Mouse (Mus musculus): ENCODE measurements around the gene Mapk1ip1l. TPM values are rescaled to one million over a fixed set of nuclear protein-coding genes. Genes with fewer than 3 reads are reported as not detected.

Gene Mapk1ip1l
- polyA plus RNA-seq, 1 experiment from 2014 or later, result 60.8 TPM

DNA sequence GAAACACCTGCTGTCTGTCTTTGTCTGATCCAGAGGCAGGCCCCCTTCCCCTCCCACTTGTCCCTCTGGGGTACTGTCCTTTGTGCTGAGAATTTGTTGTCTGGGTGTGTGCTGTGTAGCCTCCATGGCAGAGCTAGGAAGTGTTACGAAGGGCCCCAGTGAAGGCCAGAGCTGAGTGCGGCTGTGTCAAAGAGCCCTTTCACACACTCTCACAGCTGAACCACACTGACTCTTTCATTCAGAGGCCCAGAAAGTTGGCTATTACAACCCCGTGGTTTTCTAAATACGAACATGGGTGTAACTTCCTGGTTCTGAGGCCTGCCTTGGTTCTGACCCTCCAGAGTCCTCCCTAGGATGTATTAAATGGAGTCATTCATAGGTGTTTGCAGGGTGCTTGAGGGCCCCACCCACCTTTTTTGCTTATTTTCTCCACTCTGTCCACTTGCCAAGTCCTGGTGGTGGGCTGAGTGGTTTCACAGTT is 43.8 kb downstream of the Mapk1ip1l start:
- 0 out of 2 replicates have a peak, but pooled peaks have one; percentile 62 for ATAC-seq
- Histone ChIP-seq H3K4me2 (replicated peaks) (no peak overlapping the region), H3K9me3 (no peaks in the 10 kb centered on the region), H3K9ac (replicated peaks) (no peak overlapping the region), H3K27me3 (no peaks in the 10 kb centered on the region), H3K4me3 (replicated peaks) (no peak overlapping the region), H3K27ac (no peak overlapping the region), H3K4me1 (replicated peaks) (no peaks in the 10 kb centered on the region), H3K36me3 (no peaks in the 10 kb centered on the region)
- 42% methylated on average over 4 of the region's 4 CpGs for WGBS

DNA sequence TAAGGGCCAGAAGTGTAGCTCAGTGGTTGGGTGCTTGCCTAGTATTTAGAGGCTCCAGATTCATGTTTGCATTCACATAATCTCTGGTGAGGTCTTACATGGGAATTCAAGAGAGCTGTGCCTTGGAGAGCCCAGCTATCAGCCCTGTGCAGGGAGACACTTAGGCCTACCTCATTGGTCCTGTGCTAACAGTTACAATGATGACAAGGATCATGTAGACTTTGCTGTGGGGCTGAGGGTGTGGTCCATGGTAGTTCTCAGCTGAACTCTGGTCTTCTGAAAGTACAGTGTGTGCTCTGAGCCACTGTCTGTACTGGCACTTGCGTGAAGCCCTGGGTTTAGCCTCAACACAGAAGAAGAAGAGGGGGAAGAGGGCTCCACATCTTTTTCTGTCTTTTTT is 48.6 kb downstream of the Mapk1ip1l start:
- Histone ChIP-seq H3K36me3 (no peaks in the 10 kb centered on the region), H3K4me1 (replicated peaks) (no peaks in the 10 kb centered on the region), H3K4me3 (replicated peaks) (no peak overlapping the region), H3K27ac (no peak overlapping the region), H3K9ac (replicated peaks) (no peak overlapping the region), H3K27me3 (no peaks in the 10 kb centered on the region), H3K4me2 (replicated peaks) (no peak overlapping the region), H3K9me3 (no peaks in the 10 kb centered on the region)
- 88% methylated on average over 1 of the region's 1 CpGs for WGBS
- ATAC-seq, result no peak

DNA sequence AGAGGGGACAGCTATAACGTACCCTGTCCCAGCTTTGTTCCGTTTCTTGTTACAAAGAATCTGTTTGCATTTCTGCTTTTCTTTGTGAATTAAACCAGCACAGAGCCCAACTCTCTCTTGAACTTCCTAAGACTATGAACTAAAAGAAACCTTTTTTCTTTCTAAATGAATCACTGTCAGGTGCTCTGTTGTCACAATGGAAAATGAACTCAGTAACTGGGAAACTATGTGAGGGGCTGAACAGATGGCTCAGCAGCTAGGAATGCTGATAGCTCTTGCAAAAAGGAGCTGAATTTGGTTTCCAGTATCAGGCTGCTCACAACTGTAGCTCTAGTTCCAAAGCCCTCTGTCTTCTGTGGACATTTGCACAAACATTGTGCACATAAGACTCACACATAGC is 52.9 kb downstream of the Mapk1ip1l start:
- H3K9me3 ChIP-seq, result no peaks in the 10 kb centered on the region
- H3K9ac ChIP-seq (replicated peaks), result no peak overlapping the region
- WGBS, result 82% methylated on average over 2 of the region's 2 CpGs
- no peaks in the 10 kb centered on the region for H3K4me1 ChIP-seq (replicated peaks)
- no peak overlapping the region for H3K4me3 ChIP-seq (replicated peaks)
- H3K27ac ChIP-seq, result no peak overlapping the region
- no peaks in the 10 kb centered on the region for H3K27me3 ChIP-seq
- no peak overlapping the region for H3K4me2 ChIP-seq (replicated peaks)
- no peaks in the 10 kb centered on the region for H3K36me3 ChIP-seq
- no peak for ATAC-seq

- Histone ChIP-seq H3K9me3 (no peaks in the 10 kb centered on the region), H3K4me2 (replicated peaks) (no peak overlapping the region), H3K9ac (replicated peaks) (no peak overlapping the region), H3K36me3 (no peaks in the 10 kb centered on the region), H3K4me1 (replicated peaks) (no peaks in the 10 kb centered on the region), H3K4me3 (replicated peaks) (no peak overlapping the region), H3K27ac (no peak overlapping the region), H3K27me3 (no peaks in the 10 kb centered on the region)
- 93% methylated on average over 10 of the region's 10 CpGs for WGBS
- ATAC-seq, result no peak
Observed at GRCm38 (mm10) chr14:47352272-47352671, 54.2 kb downstream of the Mapk1ip1l start.

DNA sequence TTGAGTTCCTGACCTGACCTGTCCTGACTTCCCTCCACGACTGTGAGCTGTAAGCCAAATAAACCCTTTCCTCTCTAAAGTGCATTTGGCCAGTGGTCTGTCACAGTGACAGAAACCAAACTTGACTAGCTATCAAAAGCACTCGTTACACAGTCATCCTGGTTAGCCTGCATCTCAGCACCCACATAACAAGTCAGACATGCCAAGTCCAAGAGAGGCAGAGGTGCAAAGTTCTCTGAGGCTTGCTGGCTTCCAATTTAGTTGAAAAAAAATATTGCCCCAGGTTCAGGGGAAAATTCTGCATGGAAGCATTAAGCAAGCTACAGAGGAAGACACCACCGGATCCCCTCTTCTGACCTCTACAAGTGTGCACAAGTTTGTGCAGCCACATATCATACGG is 55.2 kb downstream of the Mapk1ip1l start:
- Histone ChIP-seq H3K9ac (replicated peaks) (no peak overlapping the region), H3K9me3 (no peaks in the 10 kb centered on the region), H3K27me3 (no peaks in the 10 kb centered on the region), H3K27ac (no peak overlapping the region), H3K4me1 (replicated peaks) (no peaks in the 10 kb centered on the region), H3K4me3 (replicated peaks) (no peak overlapping the region), H3K36me3 (no peaks in the 10 kb centered on the region), H3K4me2 (replicated peaks) (no peak overlapping the region)
- WGBS, result 94% methylated on average over 4 of the region's 4 CpGs
- ATAC-seq, result no peak

GRCm38 (mm10) chr14:47354111-47354577 is 56.1 kb downstream of the Mapk1ip1l start:
- no peak overlapping the region for H3K4me2 ChIP-seq (replicated peaks)
- 75% methylated on average over 8 of the region's 8 CpGs for WGBS

GRCm38 (mm10) chr14:47354948-47355347 is 56.9 kb downstream of the Mapk1ip1l start:
- no peak overlapping the region for H3K9ac ChIP-seq (replicated peaks)
- H3K4me1 ChIP-seq (replicated peaks), result no peaks in the 10 kb centered on the region
- H3K36me3 ChIP-seq, result no peaks in the 10 kb centered on the region
- H3K9me3 ChIP-seq, result no peaks in the 10 kb centered on the region
- H3K4me3 ChIP-seq (replicated peaks), result no peak overlapping the region
- 81% methylated on average over 5 of the region's 5 CpGs for WGBS
- H3K27me3 ChIP-seq, result no peaks in the 10 kb centered on the region
- no peak for ATAC-seq
- H3K4me2 ChIP-seq (replicated peaks), result no peak overlapping the region
- H3K27ac ChIP-seq, result no peak overlapping the region

More at GRCm38 (mm10) chr14:47354111-47354577, 56.1 kb downstream of the Mapk1ip1l start:
- Histone ChIP-seq H3K9me3 (no peaks in the 10 kb centered on the region), H3K27ac (no peak overlapping the region), H3K4me1 (replicated peaks) (no peaks in the 10 kb centered on the region), H3K9ac (replicated peaks) (no peak overlapping the region), H3K4me3 (replicated peaks) (no peak overlapping the region), H3K27me3 (no peaks in the 10 kb centered on the region), H3K36me3 (no peaks in the 10 kb centered on the region)
- no peak for ATAC-seq

DNA sequence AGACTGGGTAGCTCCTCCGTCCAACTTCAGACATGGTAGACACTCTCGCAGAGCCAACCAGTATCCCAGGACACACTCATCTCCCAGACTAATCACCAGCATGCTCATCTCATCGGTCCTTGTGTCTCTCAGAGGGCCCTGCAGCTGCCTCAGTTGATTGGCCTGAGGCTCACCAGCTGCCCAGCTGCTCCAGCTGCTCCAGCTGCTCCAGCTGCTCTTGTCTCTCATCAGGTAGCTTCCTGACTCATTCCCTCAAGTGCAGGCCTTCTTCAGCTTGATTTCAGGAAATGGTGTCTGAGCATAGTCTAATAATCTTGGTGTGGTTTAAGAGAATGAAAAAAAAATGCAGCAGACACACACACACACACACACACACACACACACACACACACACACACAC is 58.6 kb downstream of the Mapk1ip1l start:
- Histone ChIP-seq H3K27me3 (no peaks in the 10 kb centered on the region), H3K4me1 (replicated peaks) (no peaks in the 10 kb centered on the region), H3K4me3 (replicated peaks) (no peak overlapping the region), H3K9me3 (no peaks in the 10 kb centered on the region), H3K4me2 (replicated peaks) (no peak overlapping the region), H3K9ac (replicated peaks) (no peak overlapping the region), H3K27ac (no peak overlapping the region), H3K36me3 (no peaks in the 10 kb centered on the region)
- no peak for ATAC-seq
- WGBS, result 73% methylated on average over 3 of the region's 3 CpGs

GRCm38 (mm10) chr14:47359610-47360009 is 61.5 kb downstream of the Mapk1ip1l start:
- Histone ChIP-seq H3K4me1 (replicated peaks) (no peaks in the 10 kb centered on the region), H3K27me3 (no peaks in the 10 kb centered on the region), H3K27ac (no peak overlapping the region), H3K4me3 (replicated peaks) (no peak overlapping the region), H3K9ac (replicated peaks) (no peak overlapping the region), H3K4me2 (replicated peaks) (no peak overlapping the region), H3K9me3 (no peaks in the 10 kb centered on the region), H3K36me3 (no peaks in the 10 kb centered on the region)
- 73% methylated on average over 3 of the region's 3 CpGs for WGBS
- ATAC-seq, result no peak

GRCm38 (mm10) chr14:47361418-47361817 is 63.4 kb downstream of the Mapk1ip1l start:
- H3K36me3 ChIP-seq, result no peaks in the 10 kb centered on the region
- no peak for ATAC-seq
- no peak overlapping the region for H3K9ac ChIP-seq (replicated peaks)
- no peaks in the 10 kb centered on the region for H3K9me3 ChIP-seq
- H3K4me3 ChIP-seq (replicated peaks), result no peak overlapping the region
- no peak overlapping the region for H3K27ac ChIP-seq
- no peak overlapping the region for H3K4me2 ChIP-seq (replicated peaks)
- H3K4me1 ChIP-seq (replicated peaks), result peaks cover 4% of the 10 kb centered on the region
- H3K27me3 ChIP-seq, result no peaks in the 10 kb centered on the region
- 90% methylated on average over 2 of the region's 2 CpGs for WGBS

GRCm38 (mm10) chr14:47361899-47362298 is 63.8 kb downstream of the Mapk1ip1l start:
- Histone ChIP-seq H3K4me2 (replicated peaks) (no peak overlapping the region), H3K4me1 (replicated peaks) (peaks cover 6% of the 10 kb centered on the region), H3K27ac (no peak overlapping the region), H3K27me3 (no peaks in the 10 kb centered on the region), H3K4me3 (replicated peaks) (no peak overlapping the region), H3K9ac (replicated peaks) (no peak overlapping the region), H3K9me3 (no peaks in the 10 kb centered on the region), H3K36me3 (no peaks in the 10 kb centered on the region)
- 87% methylated on average over 9 of the region's 9 CpGs for WGBS
- no peak for ATAC-seq

- H3K27me3 ChIP-seq, result no peaks in the 10 kb centered on the region
- H3K27ac ChIP-seq, result no peak overlapping the region
- no peak overlapping the region for H3K9ac ChIP-seq (replicated peaks)
- peaks cover 17% of the 10 kb centered on the region for H3K4me1 ChIP-seq (replicated peaks)
- H3K36me3 ChIP-seq, result no peaks in the 10 kb centered on the region
- H3K4me3 ChIP-seq (replicated peaks), result no peak overlapping the region
- peak overlapping the region; percentile 27; the same call in 1 of the 2 replicates for H3K4me2 ChIP-seq (replicated peaks)
- H3K9me3 ChIP-seq, result no peaks in the 10 kb centered on the region
- ATAC-seq, result no peak
- WGBS, result 52% methylated on average over 21 of the region's 21 CpGs
Observed at GRCm38 (mm10) chr14:47364742-47365449, 66.8 kb downstream of the Mapk1ip1l start.

All from midbrain, embryonic 13.5 days (tissue).